Mouse (Mus musculus) kidney, adult 2 months (tissue): ENCODE measurements around the gene Ankrd52. TPM values are rescaled to one million over a fixed set of nuclear protein-coding genes. Genes with fewer than 3 reads are reported as not detected.
A peak's percentile ranks its signal among the peaks of the same experiment; 100 is the strongest.

Experiments
- DNase-seq: peaks from one replicate; pipeline ENCODE4 v3.0.0; 2021
- H3K27ac ChIP-seq: fragments of 200-500 bp; 2 replicates; pipeline ENCODE4 v1.5.1; 2012; ENCODE audit warnings: low read depth, low read length, control low read depth, inconsistent platforms; ENCODE audit not compliant: insufficient read depth
- H3K27me3 ChIP-seq: fragments of 200-500 bp; replicated peaks from 2 replicates; pipeline ENCODE4 v1.6.1; 2012; ENCODE audit warnings: mild to moderate bottlenecking, moderate library complexity, low read length, inconsistent platforms; ENCODE audit not compliant: control insufficient read depth, insufficient read depth
- H3K36me3 ChIP-seq: fragments of 200-500 bp; 2 replicates; pipeline ENCODE4 v1.6.1; 2012; ENCODE audit warnings: mild to moderate bottlenecking, moderate library complexity, low read length, inconsistent platforms; ENCODE audit not compliant: control insufficient read depth, insufficient read depth
- H3K4me1 ChIP-seq: fragments of 200-500 bp; 2 replicates; pipeline ENCODE4 v1.6.1; 2011; ENCODE audit warnings: low read length; ENCODE audit not compliant: control insufficient read depth, insufficient read depth
- H3K4me3 ChIP-seq: fragments of 200-500 bp; 2 replicates; pipeline ENCODE4 v1.5.1; 2011; ENCODE audit warnings: mild to moderate bottlenecking, low read depth, low read length, control low read depth; ENCODE audit not compliant: insufficient read depth
- CTCF ChIP-seq: fragments of 200-500 bp; conservative IDR thresholded peaks from 2 replicates; pipeline ENCODE4 v1.5.1; 2011; ENCODE audit warnings: low read depth, mild to moderate bottlenecking, control low read depth, low read length, moderate library complexity, mixed read lengths; ENCODE audit not compliant: insufficient read depth, insufficient read length
- POLR2A ChIP-seq: fragments of 200-500 bp; IDR thresholded peaks from one replicate; pipeline ENCODE4 v1.6.1; 2011; ENCODE audit warnings: low read depth, low read length, control low read depth
- WGBS: fragments of 180-500 bp; shearing (Covaris S2); methylation state at CpG from one replicate; pipeline ENCODE4 v1.1.7; 2018; 5-methylcytosine and 5-hydroxymethylcytosine counted together
- polyA plus RNA-seq: library from polyadenylated mRNA; depleted of rRNA; stranded (reverse); fragments of >200 nt; gene quantifications from 2 replicates; pipeline ENCODE4 v1.2.3, GENCODE M21; 2012

The Ankrd52 gene
- polyA plus RNA-seq, 1 experiment: 21.5 TPM

DNA sequence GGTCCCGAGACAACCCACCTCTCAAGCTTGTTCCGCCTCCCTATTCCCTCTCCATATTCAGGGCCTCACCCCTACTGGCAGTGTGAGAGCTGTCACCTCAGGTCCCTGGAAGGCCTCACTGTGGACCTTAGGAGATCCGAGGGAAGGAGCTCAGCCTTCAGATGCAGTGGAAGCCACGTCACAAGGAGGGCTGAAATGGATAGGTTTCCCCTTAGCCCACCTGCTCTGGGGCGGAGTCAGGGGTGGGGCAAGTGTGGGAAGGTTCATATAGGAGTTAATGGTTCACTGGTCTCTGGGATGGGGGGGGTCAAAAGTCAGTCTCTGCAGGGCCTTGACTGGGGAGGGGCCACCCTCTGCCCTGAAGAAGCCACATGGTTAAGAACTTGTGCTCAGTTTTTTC is 23.4 kb downstream of the Ankrd52 start:
- TF ChIP-seq POLR2A (no peak), CTCF (no peak)
- H3K27me3 ChIP-seq: no peaks in the 10 kb centered on the region
- no peak overlapping the region for H3K4me3 ChIP-seq
- WGBS: 40% methylated on average over 5 of the region's 5 CpGs
- H3K4me1 ChIP-seq: no peaks in the 10 kb centered on the region; the same call in 1 of the 2 replicates
- DNase-seq: peak; percentile 69
- no peak overlapping the region for H3K27ac ChIP-seq
- H3K36me3 ChIP-seq: no peaks in the 10 kb centered on the region

DNA sequence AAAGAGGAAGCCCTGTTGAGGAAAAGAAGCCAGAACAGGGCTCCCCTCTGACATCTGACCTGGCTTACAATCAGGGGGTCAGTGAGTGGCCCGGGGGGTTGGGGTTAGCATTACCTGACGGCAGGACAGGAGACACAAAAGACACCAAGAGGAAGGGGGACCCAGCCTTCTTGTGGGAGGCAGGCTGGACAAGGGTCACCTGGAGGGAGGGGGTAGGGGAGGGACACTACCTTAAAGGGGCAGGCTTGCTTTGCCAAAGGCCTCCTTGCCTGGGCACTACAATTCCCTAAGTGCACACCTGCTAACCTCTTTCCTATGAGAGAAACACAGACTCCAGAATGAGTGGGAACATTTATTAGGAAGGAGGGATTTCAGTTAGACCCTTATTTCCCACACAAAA is 24.1 kb downstream of the Ankrd52 start, which contains the start of gene Slc39a5:
Slc39a5 (minus strand) TSS at position 174 of the 400 bp plus-strand sequence.
- no peak for TF ChIP-seq POLR2A
- TF ChIP-seq CTCF: no peak
- Histone ChIP-seq H3K27me3 (no peaks in the 10 kb centered on the region), H3K27ac (no peak within 1 kb of the TSS), H3K4me3 (peak within 1 kb of the TSS; percentile 44), H3K4me1 (no peaks in the 10 kb centered on the region; the same call in 1 of the 2 replicates), H3K36me3 (no peaks in the 10 kb centered on the region)
- DNase-seq: peak; percentile 57
- 28% methylated on average over 2 of the region's 2 CpGs for WGBS

DNA sequence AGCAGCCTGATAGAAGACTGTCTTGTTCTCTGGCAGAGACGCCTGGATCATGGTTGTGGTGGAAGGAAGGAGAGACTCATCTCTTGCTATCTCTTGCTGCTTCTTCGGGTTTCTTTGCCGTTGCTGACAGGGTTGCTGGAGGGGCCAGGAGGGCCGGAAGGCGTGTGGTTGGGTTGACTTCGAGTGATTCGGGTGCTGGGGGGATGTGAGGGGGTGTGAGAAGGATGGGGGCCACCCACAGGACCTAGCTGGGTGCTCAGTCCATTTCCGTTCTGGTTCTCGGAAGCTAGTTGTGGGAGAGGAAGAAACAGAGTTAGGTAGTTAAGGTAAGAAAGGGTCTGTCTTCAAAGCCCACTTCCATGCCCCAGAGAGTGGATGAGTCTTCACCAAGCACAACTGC is 24.7 kb downstream of the Ankrd52 start:
- H3K36me3 ChIP-seq: no peaks in the 10 kb centered on the region
- no peaks in the 10 kb centered on the region; the same call in 1 of the 2 replicates for H3K4me1 ChIP-seq
- H3K27ac ChIP-seq: no peak overlapping the region
- DNase-seq: no peak
- TF ChIP-seq CTCF (no peak), POLR2A (no peak)
- WGBS: 79% methylated on average over 9 of the region's 9 CpGs
- no peaks in the 10 kb centered on the region for H3K27me3 ChIP-seq
- no peak overlapping the region for H3K4me3 ChIP-seq

DNA sequence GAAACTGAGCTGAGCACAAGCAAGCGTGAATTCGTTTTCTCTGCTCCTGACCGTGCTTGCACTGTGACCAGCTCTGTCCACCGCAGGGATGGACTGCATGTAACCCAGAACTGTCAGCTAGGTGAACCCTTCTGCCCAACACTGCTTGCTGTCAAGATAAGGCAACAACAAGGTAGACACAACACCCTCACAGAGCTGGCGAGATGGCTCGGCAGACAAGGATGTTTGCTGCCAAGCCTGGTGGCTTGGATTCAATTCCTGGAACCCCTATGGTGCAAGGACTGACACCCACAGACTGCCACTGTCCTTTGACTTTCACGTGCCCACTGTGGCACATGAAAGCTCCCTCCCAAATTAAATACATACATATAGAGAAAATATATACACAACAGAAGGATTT is 27.0 kb downstream of the Ankrd52 start:
- Histone ChIP-seq H3K27ac (no peak overlapping the region), H3K4me1 (0 out of 2 replicates have a peak, but pooled peaks cover 5% of the 10 kb centered on the region), H3K4me3 (no peak overlapping the region), H3K27me3 (no peaks in the 10 kb centered on the region), H3K36me3 (no peaks in the 10 kb centered on the region)
- WGBS: 88% methylated on average over 7 of the region's 7 CpGs
- TF ChIP-seq POLR2A: no peak
- no peak for DNase-seq

DNA sequence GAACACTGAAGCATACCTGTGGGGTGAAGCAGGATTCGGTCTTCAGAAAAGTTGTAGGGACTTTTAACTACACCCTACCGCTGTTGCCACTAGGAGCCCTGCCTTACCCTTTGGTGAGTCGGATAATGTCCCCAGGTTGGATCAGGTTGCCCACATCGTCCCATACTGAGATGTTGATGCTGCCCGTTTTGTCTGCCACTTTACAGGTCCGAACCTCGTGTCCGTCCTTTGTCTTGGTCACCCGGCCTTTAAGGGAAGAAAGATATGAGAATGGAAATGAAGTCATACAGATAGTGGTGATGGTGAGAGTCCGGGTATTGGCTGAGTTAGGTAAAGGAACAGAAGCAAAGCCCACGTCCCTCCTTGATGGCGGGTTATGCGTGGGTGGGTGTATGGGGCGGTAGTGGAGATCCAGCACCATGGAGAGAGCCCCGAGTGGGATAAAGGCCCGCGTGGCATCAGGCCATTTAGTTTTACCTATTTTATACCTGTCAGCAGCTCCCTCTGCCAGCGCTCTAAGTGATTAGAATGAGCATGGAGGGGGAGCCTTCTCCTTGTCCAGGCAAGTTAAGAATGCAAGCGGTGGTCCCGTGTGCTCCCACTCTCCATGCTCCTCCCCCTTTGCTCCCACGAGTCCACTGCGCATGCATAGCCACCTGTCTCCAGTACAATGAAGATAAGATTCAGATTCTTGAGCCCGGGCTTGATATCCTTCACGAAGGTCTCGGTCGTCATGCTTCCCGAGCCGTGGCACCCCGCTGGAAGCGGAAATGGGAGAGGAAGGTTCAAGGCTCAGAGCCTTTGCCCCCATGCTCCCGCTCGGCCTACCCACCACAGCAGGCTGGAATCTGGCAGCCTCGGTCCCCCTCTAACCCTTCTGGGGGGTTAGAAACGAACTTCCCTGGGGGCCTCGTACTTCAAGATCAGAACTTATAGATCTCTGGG is 31.9 kb downstream of the Ankrd52 start:
- TF ChIP-seq POLR2A (no peak), CTCF (no peak)
- WGBS: 14% methylated on average over 35 of the region's 35 CpGs
- DNase-seq: peak; percentile 29
- Histone ChIP-seq H3K36me3 (no peaks in the 10 kb centered on the region), H3K4me3 (peak overlapping the region; percentile 94), H3K27me3 (no peaks in the 10 kb centered on the region), H3K27ac (peak overlapping the region; percentile 18; the same call in 1 of the 2 replicates), H3K4me1 (peaks cover 13% of the 10 kb centered on the region)

DNA sequence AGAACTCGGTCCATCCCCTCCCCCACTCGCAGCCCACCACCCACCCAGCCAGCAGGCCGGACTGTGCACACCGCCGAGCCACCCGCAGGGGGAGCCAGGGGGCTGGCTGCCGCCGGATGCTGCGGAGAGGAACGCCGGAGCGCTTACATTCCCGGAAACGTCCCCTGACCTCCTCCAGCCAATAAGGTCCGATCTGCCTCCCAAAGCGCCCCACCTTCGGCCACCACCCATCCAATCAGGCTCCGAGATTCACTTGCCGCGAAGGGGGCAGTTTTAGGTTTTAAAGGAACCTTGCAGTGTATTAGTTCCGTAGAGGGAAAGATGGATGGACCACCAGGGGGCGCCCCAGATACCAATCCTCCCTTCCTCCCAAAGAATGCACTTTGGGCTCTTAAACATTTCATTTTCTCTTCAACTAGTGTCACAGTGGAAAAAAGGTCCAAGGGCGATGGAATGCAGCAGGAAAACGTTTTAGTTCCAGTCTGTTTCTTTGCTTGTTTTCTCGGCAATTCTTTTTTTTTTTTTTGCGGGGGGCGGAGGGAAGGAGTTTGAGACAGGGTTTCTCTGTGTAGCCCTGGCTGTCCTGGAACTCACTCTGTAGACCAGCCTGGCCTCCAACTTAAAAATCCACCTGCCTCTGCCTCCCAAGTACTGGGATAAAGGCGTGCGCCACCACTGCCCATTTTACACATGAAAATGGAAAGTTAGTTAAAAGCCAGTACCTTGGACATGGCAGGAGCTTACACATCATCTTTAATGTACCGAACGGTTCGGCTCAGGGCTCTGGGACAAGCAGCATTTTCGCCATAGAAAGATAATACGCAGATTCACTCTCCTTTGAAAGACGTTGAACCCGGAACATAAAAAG is 33.0 kb downstream of the Ankrd52 start:
- no peaks in the 10 kb centered on the region for H3K27me3 ChIP-seq
- no peaks in the 10 kb centered on the region for H3K36me3 ChIP-seq
- peaks cover 13% of the 10 kb centered on the region for H3K4me1 ChIP-seq
- TF ChIP-seq CTCF: peak; percentile 62
- TF ChIP-seq POLR2A: no peak
- peak; percentile 99 for DNase-seq
- 3% methylated on average over 36 of the region's 36 CpGs for WGBS
- H3K4me3 ChIP-seq: peak overlapping the region; percentile 94
- H3K27ac ChIP-seq: peak overlapping the region; percentile 84

DNA sequence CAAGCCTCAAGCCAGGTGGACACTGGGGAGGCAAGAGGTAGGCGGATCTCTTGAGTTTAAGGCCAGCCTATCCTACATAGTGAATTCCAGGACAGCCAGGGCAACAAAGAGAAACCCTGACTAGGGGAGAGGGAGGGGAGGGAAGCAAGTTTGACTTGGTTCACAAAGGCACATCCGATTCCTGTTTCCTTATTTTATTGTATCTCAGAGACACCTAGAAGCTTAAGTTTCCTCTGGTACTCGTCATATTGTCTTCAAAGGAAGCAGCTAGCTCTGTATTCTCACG is 33.6 kb downstream of the Ankrd52 start:
- peaks cover 13% of the 10 kb centered on the region for H3K4me1 ChIP-seq
- no peaks in the 10 kb centered on the region for H3K36me3 ChIP-seq
- peak overlapping the region; percentile 47 for H3K4me3 ChIP-seq
- peak overlapping the region; percentile 84 for H3K27ac ChIP-seq
- DNase-seq: peak; percentile 36
- WGBS: 11% methylated on average over 4 of the region's 4 CpGs
- no peaks in the 10 kb centered on the region for H3K27me3 ChIP-seq
- TF ChIP-seq POLR2A (no peak), CTCF (no peak)
